Mouse (Mus musculus) neural tube, embryonic 13.5 days (tissue): Measurements from ENCODE around the gene Fanca. TPM values are rescaled to one million over a fixed set of nuclear protein-coding genes. Genes with fewer than 3 reads are reported as not detected.

Source experiments
- polyA plus RNA-seq: library from polyadenylated mRNA; unstranded; fragments of >200 nt; fragmentation: Nextera tagmentation; extraction: Ambion mirVana; gene quantifications from 2 replicates; pipeline ENCODE4 v1.2.1, GENCODE M21; 2015

Gene Fanca
- polyA plus RNA-seq, 1 experiment from 2014 or later = 9.3 TPM

Other genes with a start within 250 kb of the Fanca start
- gene Rpl13, start 216.2 kb downstream of the Fanca start, polyA plus RNA-seq = 629 and 772 TPM in 2 replicates
- 0.68 and 1.1 TPM in 2 replicates for gene Cpne7, start 201.2 kb downstream of the Fanca start, polyA plus RNA-seq
- 1.2 and 2.4 TPM in 2 replicates for gene Sult5a1, start 160.3 kb downstream of the Fanca start, polyA plus RNA-seq
- 0.08 and 0.19 TPM in 2 replicates for gene Dpep1, start 132.3 kb downstream of the Fanca start, polyA plus RNA-seq
- 164 and 175 TPM in 2 replicates for gene Chmp1a, start 105.8 kb downstream of the Fanca start, polyA plus RNA-seq
- 7.6 and 7.7 TPM in 2 replicates for gene Spata33, start 105.7 kb downstream of the Fanca start, polyA plus RNA-seq
- gene Cdk10, start 93.7 kb downstream of the Fanca start, polyA plus RNA-seq = 37.2 and 42.4 TPM in 2 replicates
- 4.4 and 4.8 TPM in 2 replicates for gene Spata2l, start 82.3 kb downstream of the Fanca start, polyA plus RNA-seq
- gene Zfp276, start 64.4 kb downstream of the Fanca start, polyA plus RNA-seq = 22.1 and 24.1 TPM in 2 replicates
- 49.2 and 50.0 TPM in 2 replicates for gene Vps9d1, start 64.2 kb downstream of the Fanca start, polyA plus RNA-seq
- 35.9 and 40.2 TPM in 2 replicates for gene Spire2, start 14.1 kb upstream of the Fanca start, polyA plus RNA-seq
- gene Tcf25, start 55.2 kb upstream of the Fanca start, polyA plus RNA-seq = 317 and 328 TPM in 2 replicates
- gene Mc1r, start 88.5 kb upstream of the Fanca start, polyA plus RNA-seq = 0.21 and 0.22 TPM in 2 replicates
- gene Tubb3, start 92.8 kb upstream of the Fanca start, polyA plus RNA-seq = 1,543 and 1,658 TPM in 2 replicates
- gene Def8, start 105.0 kb upstream of the Fanca start, polyA plus RNA-seq = 43.3 and 44.5 TPM in 2 replicates
- gene Afg3l1, start 159.3 kb upstream of the Fanca start, polyA plus RNA-seq = 50.8 and 54.0 TPM in 2 replicates
- 68.6 and 84.2 TPM in 2 replicates for gene Dbndd1, start 196.9 kb upstream of the Fanca start, polyA plus RNA-seq
- 41.1 and 45.8 TPM in 2 replicates for gene Gas8, start 200.3 kb upstream of the Fanca start, polyA plus RNA-seq